Mouse (Mus musculus): ENCODE measurements at regions not wholly inside any gene's neighbourhood (a gene's known extent, or its start where the extent isn't known, plus 50 kb on each side); places are given as distances from the start of the nearest gene placed in this dataset.

- TF ChIP-seq MAFK (IDR thresholded peaks at IDR 0.05; ENCODE audit: insufficient read depth, low read depth, low read length) (no peak), ZC3H11A (IDR thresholded peaks at IDR 0.05; ENCODE audit: borderline replicate concordance, low read depth, low read length) (no peak), HCFC1 (IDR thresholded peaks at IDR 0.05; ENCODE audit: borderline replicate concordance, insufficient read depth, low read length) (no peak), ZNF384 (IDR thresholded peaks at IDR 0.05; ENCODE audit: low read depth, low read length) (no peak)
These were observed 743.1 kb downstream of the Kcna4 start for GRCm38 (mm10) chr2:108033328-108034182.

All from ES-E14 (cell line).